Mouse (Mus musculus) cerebellum, adult 2 months (tissue): ENCODE results near the gene Tent5c.

ENCODE experiments used
- CTCF ChIP-seq: fragments of 200-500 bp; IDR thresholded peaks from 2 replicates; pipeline ENCODE4 v1.5.1; 2011; ENCODE audit warnings: low read depth, mild to moderate bottlenecking, control low read depth, low read length, moderate library complexity, borderline replicate concordance; ENCODE audit not compliant: insufficient read depth
- POLR2A ChIP-seq: fragments of 200-500 bp; IDR thresholded peaks from 2 replicates; pipeline ENCODE4 v1.6.1; 2011; ENCODE audit warnings: low read length, control low read depth, borderline replicate concordance; ENCODE audit not compliant: insufficient read depth

- TF ChIP-seq CTCF (no peak), POLR2A (no peak)
Observed at GRCm38 (mm10) chr3:100487046-100487445, 2.1 kb downstream of the Tent5c start.
